Mouse (Mus musculus): Measurements from ENCODE around the gene Fbxo17. TPM values are rescaled to one million over a fixed set of nuclear protein-coding genes. Genes with fewer than 3 reads are reported as not detected.

Fbxo17 gene
- polyA plus RNA-seq (2015; fragmentation: Nextera tagmentation; extraction: Ambion mirVana) = 5.9 and 6.1 TPM in 2 replicates

GRCm38 (mm10) chr7:28716590-28717281, at the start of gene Fbxo17:
Fbxo17 (plus strand) TSS chr7:28716804.

DNA sequence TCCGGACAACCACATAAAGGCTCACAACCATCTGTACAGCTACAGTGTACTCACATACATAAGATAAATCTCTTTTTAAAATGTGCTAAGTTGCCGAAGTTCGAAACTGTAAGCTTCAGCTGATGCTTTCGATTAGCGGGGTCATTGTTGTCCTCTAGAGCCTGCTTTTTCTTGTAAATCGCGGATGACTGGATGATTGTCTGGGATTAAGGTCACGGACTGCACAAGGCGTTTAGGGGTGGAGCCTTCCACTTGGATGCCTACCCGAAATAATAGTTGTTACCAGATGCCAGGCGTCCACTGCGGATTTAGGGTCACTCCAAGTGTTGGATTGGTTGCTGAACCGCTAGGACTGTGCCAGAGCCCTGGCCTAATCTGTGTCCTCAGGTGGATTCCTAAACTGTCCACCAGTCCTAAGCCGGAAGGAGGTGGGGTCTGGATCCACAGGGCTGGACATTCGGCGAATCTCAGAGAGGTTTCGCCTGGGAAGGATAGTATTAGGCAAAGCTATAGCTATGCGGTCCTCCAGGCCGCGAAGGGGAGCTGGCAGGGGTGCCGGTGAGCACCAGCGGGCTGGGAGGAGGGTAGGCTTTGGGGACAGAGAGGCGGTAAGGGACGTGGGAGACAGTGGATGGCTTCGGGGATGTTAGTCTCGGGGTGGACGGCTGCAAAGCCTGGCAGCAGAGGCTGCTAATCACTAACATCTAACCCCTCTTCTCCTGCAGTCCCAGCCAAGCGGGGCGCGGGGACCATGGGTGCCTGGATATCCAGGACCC, 23.9 kb upstream of the Fbxo17 start, which contains the start of gene Fbxo27:
Gene Fbxo27 (plus strand): TSS at position 305 of the 776 bp plus-strand sequence.

DNA sequence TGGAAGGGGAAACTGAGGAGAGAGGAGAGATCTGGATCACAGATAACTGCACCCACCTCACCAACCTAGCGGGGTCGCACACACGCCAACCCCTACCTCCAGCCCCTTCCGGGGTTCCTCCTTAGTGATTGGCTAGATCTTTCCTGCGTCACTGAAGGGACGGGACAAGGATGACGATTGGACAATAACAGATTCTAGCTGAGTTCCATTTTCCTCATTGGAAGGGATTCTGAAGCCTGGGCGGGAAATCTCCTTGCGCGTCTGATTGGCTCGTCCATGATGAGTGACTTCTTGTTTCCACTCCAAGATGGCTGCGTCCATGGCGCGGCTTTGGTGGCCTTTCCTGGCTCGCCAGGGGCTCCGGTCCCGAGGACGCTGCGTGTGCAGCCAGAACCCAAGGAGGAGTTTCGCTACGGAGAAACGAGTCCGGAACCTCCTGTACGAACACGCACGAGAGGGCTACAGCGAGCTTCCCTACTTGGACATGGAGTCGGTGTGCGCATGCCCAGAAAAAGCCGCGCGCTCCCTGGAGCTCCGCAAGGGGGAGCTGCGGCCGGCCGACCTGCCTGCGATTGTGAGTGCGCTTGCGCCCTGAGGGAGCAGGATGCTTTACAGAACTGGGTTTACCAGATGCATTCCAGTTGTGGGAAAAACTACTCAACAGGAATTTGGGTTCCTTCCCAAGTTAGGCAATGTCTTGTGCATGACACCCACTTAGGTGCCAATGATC, 25.3 kb downstream of the Fbxo17 start, which contains the start of the genes Mrps12 and Sars2:
Gene Mrps12 (minus strand): TSS at position 112 of the 730 bp plus-strand sequence.
Gene Sars2 (plus strand): TSS at position 284 of the 730 bp plus-strand sequence.

GRCm38 (mm10) chr7:28756079-28756478, 39.5 kb downstream of the Fbxo17 start, which contains the start of gene Ccer2:
Ccer2 (plus strand) TSS chr7:28756174.

DNA sequence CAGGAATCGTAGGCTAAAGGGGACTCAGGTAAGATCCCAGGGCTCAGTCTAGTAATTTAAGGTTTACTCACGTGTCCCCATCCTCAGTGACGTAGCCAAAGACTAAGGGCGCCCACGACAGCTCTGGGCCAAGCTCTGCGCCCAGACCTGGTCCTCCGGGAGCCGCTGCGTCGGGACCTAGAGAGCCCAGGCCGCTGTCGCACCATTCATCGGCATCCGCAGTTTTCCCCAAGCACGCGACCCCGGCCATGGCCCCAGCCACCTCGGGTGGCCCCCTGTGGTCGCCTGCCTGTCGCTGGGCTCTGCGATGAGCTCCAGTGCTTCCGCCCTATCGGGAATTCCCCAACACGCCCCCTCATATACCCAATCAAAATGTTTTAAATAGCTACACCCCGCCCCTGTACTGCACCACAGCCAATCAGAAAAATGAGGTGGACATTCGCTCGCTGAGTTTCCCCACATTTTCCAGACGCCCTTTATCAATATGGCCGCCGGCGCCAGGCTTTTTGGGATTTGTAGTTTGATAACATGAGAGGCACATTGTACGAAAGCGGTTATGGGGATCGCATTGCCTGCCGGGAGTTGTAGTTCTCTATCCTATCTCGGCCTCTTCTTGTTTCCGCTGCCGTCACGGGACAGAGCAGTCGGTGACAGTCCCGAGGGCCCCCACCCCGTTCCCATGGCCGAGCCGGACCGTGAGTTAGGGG, 49.7 kb downstream of the Fbxo17 start, which contains the start of gene Sirt2:
Gene Sirt2 (plus strand): TSS at position 563 of the 707 bp plus-strand sequence.

GRCm38 (mm10) chr7:28767462-28767965, 50.9 kb downstream of the Fbxo17 start, which contains the start of gene Nfkbib:
Nfkbib (minus strand) TSS chr7:28767512.

Other genes with a start within 250 kb of the Fbxo17 start
- gene Ifnl2, start 206.3 kb upstream of the Fbxo17 start, polyA plus RNA-seq (2015; fragmentation: Nextera tagmentation; extraction: Ambion mirVana) = not detected in 2 replicates
- not detected in 2 replicates for gene Ifnl3, start 194.0 kb upstream of the Fbxo17 start, polyA plus RNA-seq (2015; fragmentation: Nextera tagmentation; extraction: Ambion mirVana)
- not detected in 2 replicates for gene Sycn, start 175.9 kb upstream of the Fbxo17 start, polyA plus RNA-seq (2015; fragmentation: Nextera tagmentation; extraction: Ambion mirVana)
- 0.39 and 0.80 TPM in 2 replicates for gene Nccrp1, start 169.6 kb upstream of the Fbxo17 start, polyA plus RNA-seq (2015; fragmentation: Nextera tagmentation; extraction: Ambion mirVana)
- gene Samd4b, start 118.7 kb upstream of the Fbxo17 start, polyA plus RNA-seq (2015; fragmentation: Nextera tagmentation; extraction: Ambion mirVana) = 16.1 and 19.3 TPM in 2 replicates
- gene Pak4, start 118.6 kb upstream of the Fbxo17 start, polyA plus RNA-seq (2015; fragmentation: Nextera tagmentation; extraction: Ambion mirVana) = 12.0 and 12.5 TPM in 2 replicates
- 0.40 and 0.52 TPM in 2 replicates for gene Acp7, start 85.5 kb upstream of the Fbxo17 start, polyA plus RNA-seq (2015; fragmentation: Nextera tagmentation; extraction: Ambion mirVana)
- 13.1 and 15.8 TPM in 2 replicates for gene Fbxo27, start 24.0 kb upstream of the Fbxo17 start, polyA plus RNA-seq (2015; fragmentation: Nextera tagmentation; extraction: Ambion mirVana)
- gene Mrps12, start 25.0 kb downstream of the Fbxo17 start, polyA plus RNA-seq (2015; fragmentation: Nextera tagmentation; extraction: Ambion mirVana) = 125 and 130 TPM in 2 replicates
- gene Sars2, start 25.2 kb downstream of the Fbxo17 start, polyA plus RNA-seq (2015; fragmentation: Nextera tagmentation; extraction: Ambion mirVana) = 18.5 and 21.8 TPM in 2 replicates
- 1.5 and 2.1 TPM in 2 replicates for gene Ccer2, start 39.4 kb downstream of the Fbxo17 start, polyA plus RNA-seq (2015; fragmentation: Nextera tagmentation; extraction: Ambion mirVana)
- gene Sirt2, start 49.9 kb downstream of the Fbxo17 start, polyA plus RNA-seq (2015; fragmentation: Nextera tagmentation; extraction: Ambion mirVana) = 154 and 178 TPM in 2 replicates
- 77.9 and 82.5 TPM in 2 replicates for gene Nfkbib, start 50.7 kb downstream of the Fbxo17 start, polyA plus RNA-seq (2015; fragmentation: Nextera tagmentation; extraction: Ambion mirVana)
- 2.5 TPM in 2 replicates for gene Rinl, start 72.2 kb downstream of the Fbxo17 start, polyA plus RNA-seq (2015; fragmentation: Nextera tagmentation; extraction: Ambion mirVana)
- 155 and 161 TPM in 2 replicates for gene Hnrnpl, start 91.7 kb downstream of the Fbxo17 start, polyA plus RNA-seq (2015; fragmentation: Nextera tagmentation; extraction: Ambion mirVana)
- gene Ech1, start 108.4 kb downstream of the Fbxo17 start, polyA plus RNA-seq (2015; fragmentation: Nextera tagmentation; extraction: Ambion mirVana) = 135 and 151 TPM in 2 replicates
- 6.1 and 7.7 TPM in 2 replicates for gene Lgals4, start 117.0 kb downstream of the Fbxo17 start, polyA plus RNA-seq (2015; fragmentation: Nextera tagmentation; extraction: Ambion mirVana)
- gene Lgals7, start 147.0 kb downstream of the Fbxo17 start, polyA plus RNA-seq (2015; fragmentation: Nextera tagmentation; extraction: Ambion mirVana) = 3.5 and 4.3 TPM in 2 replicates
- gene Capn12, start 164.6 kb downstream of the Fbxo17 start, polyA plus RNA-seq (2015; fragmentation: Nextera tagmentation; extraction: Ambion mirVana) = 0.43 and 0.56 TPM in 2 replicates
- gene Actn4, start 245.5 kb downstream of the Fbxo17 start, polyA plus RNA-seq (2015; fragmentation: Nextera tagmentation; extraction: Ambion mirVana) = 110 and 120 TPM in 2 replicates